In genomic region chr8:108931837-108932236, GRCm38 (mm10) we compare ENCODE assay signal across 11 mouse cellular contexts.
DNase-seq lines count a peak whose midpoint lies in the region; ATAC-seq and TF ChIP-seq lines count a peak whose summit lies in the region.
"Had no signal": no experiment of that assay in that cellular context is flagged by ENCODE, and none has a peak within 500 bp of the region (broad histone marks: within the 10 kb centered on the region; RNA-seq: fewer than 3 reads in every experiment).

No protein-coding gene starts in this region.

- no peaks in the 10 kb centered on the region for H3K36me3 ChIP-seq in kidney, postnatal 0 days (ENCODE audit: insufficient read depth, low read length)
- H3K36me3 ChIP-seq in MEL (ENCODE audit: control insufficient read depth in 1 of 2, insufficient read depth in 2 of 2, low read length in 2 of 2) = peaks cover 0 to 22% of the 10 kb centered on the region in 2 experiments; a peak in 2 of 4 replicates
- H3K36me3 ChIP-seq in embryonic facial prominence, embryonic 14.5 days (ENCODE audit: control insufficient read depth, insufficient read depth, low read length) = peaks cover 15% of the 10 kb centered on the region

- no peaks in the 10 kb centered on the region for H3K9me3 ChIP-seq in kidney, postnatal 0 days (replicated peaks; ENCODE audit: low read length)
- no peaks in the 10 kb centered on the region for H3K9me3 ChIP-seq in MEL (replicated peaks; ENCODE audit: insufficient read depth, low read length)
- H3K9me3 ChIP-seq in embryonic facial prominence, embryonic 14.5 days (ENCODE audit: control insufficient read depth, low read length) = no peaks in the 10 kb centered on the region

- H3K79me2 ChIP-seq in MEL (ENCODE audit: control insufficient read depth, insufficient read depth, low read length, poor library complexity) = no peaks in the 10 kb centered on the region; the same call in 1 of the 2 replicates

- no peak for TF ChIP-seq RAD21 in MEL (IDR thresholded peaks at IDR 0.05; ENCODE audit: low read depth, low read length)

- TF ChIP-seq EP300 in MEL (IDR thresholded peaks at IDR 0.05; ENCODE audit: low read depth in 1 of 2, low read length in 2 of 2) = no peak

- WGBS in kidney, postnatal 0 days = 56% methylated on average over 13 of the region's 13 CpGs
- 52% methylated on average over 13 of the region's 13 CpGs for WGBS in embryonic facial prominence, embryonic 14.5 days

- no peak for TF ChIP-seq CTCF in kidney, postnatal 0 days (IDR thresholded peaks at IDR 0.05; ENCODE audit: low read depth)
- TF ChIP-seq CTCF in MEL (IDR thresholded peaks at IDR 0.05 in 2 of 3, conservative IDR thresholded peaks at IDR 0.05 in 1 of 3; ENCODE audit: control insufficient read depth in 1 of 3, insufficient read depth in 1 of 3, low read depth in 2 of 3, low read length in 3 of 3, poor library complexity in 1 of 3, severe bottlenecking in 1 of 3) = no peak

- no peak overlapping the region for H3K4me3 ChIP-seq in kidney, postnatal 0 days (replicated peaks; ENCODE audit: low read depth, low read length)
- H3K4me3 ChIP-seq in MEL (ENCODE audit: control insufficient read depth in 1 of 2, insufficient read depth in 1 of 2, low read depth in 2 of 2, low read length in 2 of 2) = no peak overlapping the region
- H3K4me3 ChIP-seq in embryonic facial prominence, embryonic 14.5 days (ENCODE audit: low read depth, low read length) = no peak overlapping the region
- H3K4me3 ChIP-seq: left cerebral cortex, adult 2 months had no signal

- DNase-seq in kidney, postnatal 0 days (ENCODE audit: low spot score) = peak; percentile 74
- DNase-seq in kidney, adult 11 months = no peak
- DNase-seq in MEL (ENCODE audit: low read depth, low spot score) = peak; percentile 24
- DNase-seq in embryonic facial prominence, embryonic 14.5 days (ENCODE audit: low spot score) = peak; percentile 65
- DNase-seq in lung, postnatal 14 days = peak; percentile 50
- no peak for DNase-seq in gastrocnemius, postnatal 4 days (ENCODE audit: low spot score in 2 of 2)
- DNase-seq in gastrocnemius, postnatal 10 days = no peak
- DNase-seq: adrenal gland, postnatal 14 days; gastrocnemius, postnatal 14 days had no signal

- TF ChIP-seq POLR2A in MEL (IDR thresholded peaks at IDR 0.05; ENCODE audit: control insufficient read depth in 1 of 2, insufficient read depth in 1 of 2, low read depth in 1 of 2, low read length in 2 of 2, poor library complexity in 1 of 2) = no peak

- H3K4me1 ChIP-seq in kidney, postnatal 0 days (replicated peaks; ENCODE audit: insufficient read depth, low read length) = peaks cover 8% of the 10 kb centered on the region; the same call in 1 of the 2 replicates
- peaks cover 10 to 26% of the 10 kb centered on the region in 2 experiments for H3K4me1 ChIP-seq in MEL (ENCODE audit: control insufficient read depth in 1 of 2, insufficient read depth in 2 of 2, low read length in 2 of 2)
- peaks cover 9% of the 10 kb centered on the region; the same call in 1 of the 2 replicates for H3K4me1 ChIP-seq in embryonic facial prominence, embryonic 14.5 days (ENCODE audit: control insufficient read depth, insufficient read depth, low read length)

- no peak overlapping the region for H3K4me2 ChIP-seq in kidney, postnatal 0 days (ENCODE audit: low read length)
- no peak overlapping the region for H3K4me2 ChIP-seq in embryonic facial prominence, embryonic 14.5 days (ENCODE audit: low read depth, low read length)

- ATAC-seq in kidney, postnatal 0 days (replicated peaks; ENCODE audit: low FRiP score, low read depth) = no peak
- no peak for ATAC-seq in embryonic facial prominence, embryonic 14.5 days (ENCODE audit: low read depth)
- no peak for ATAC-seq in erythroblast, adult 5-6 weeks (replicated peaks; ENCODE audit: low FRiP score, poor library complexity, severe bottlenecking)

- H3K27ac ChIP-seq in kidney, postnatal 0 days = no peak overlapping the region
- H3K27ac ChIP-seq in MEL (ENCODE audit: control insufficient read depth, low read depth, low read length) = peak overlapping the region; percentile 43
- no peak overlapping the region for H3K27ac ChIP-seq in embryonic facial prominence, embryonic 14.5 days (replicated peaks; ENCODE audit: low read depth, low read length)
- H3K27ac ChIP-seq: left cerebral cortex, adult 2 months had no signal

- no peak overlapping the region for H3K9ac ChIP-seq in kidney, postnatal 0 days (ENCODE audit: low read depth, low read length)
- peak overlapping the region; percentile 4; the same call in 1 of the 2 replicates for H3K9ac ChIP-seq in MEL (ENCODE audit: control insufficient read depth, low read depth, low read length, poor library complexity, severe bottlenecking)
- no peak overlapping the region for H3K9ac ChIP-seq in embryonic facial prominence, embryonic 14.5 days (ENCODE audit: low read depth, low read length)

- H3K27me3 ChIP-seq in kidney, postnatal 0 days (ENCODE audit: insufficient read depth, low read length) = no peaks in the 10 kb centered on the region
- no peaks in the 10 kb centered on the region for H3K27me3 ChIP-seq in MEL (ENCODE audit: control insufficient read depth in 1 of 2, insufficient read depth in 2 of 2, low read length in 2 of 2)
- no peaks in the 10 kb centered on the region for H3K27me3 ChIP-seq in embryonic facial prominence, embryonic 14.5 days (replicated peaks; ENCODE audit: control insufficient read depth, insufficient read depth, low read length)

TF ChIP-seq in MEL, 35 proteins besides CTCF, POLR2A, EP300 and RAD21:
- TF ChIP-seq TAL1 (IDR thresholded peaks at IDR 0.05; ENCODE audit: low read length) (no peak), NELFE (IDR thresholded peaks at IDR 0.05; ENCODE audit: low read depth, low read length) (no peak), ZNF384 (IDR thresholded peaks at IDR 0.05; ENCODE audit: low read depth, low read length) (no peak), POLR2AphosphoS5 (IDR thresholded peaks at IDR 0.05; ENCODE audit: borderline replicate concordance, low read depth, low read length) (no peak), SMC3 (IDR thresholded peaks at IDR 0.05; ENCODE audit: low read depth, low read length) (no peak), ELF1 (IDR thresholded peaks at IDR 0.05; ENCODE audit: low read depth, low read length) (no peak), USF1 (IDR thresholded peaks at IDR 0.05; ENCODE audit: low read depth, low read length) (no peak), GABPA (IDR thresholded peaks at IDR 0.05; ENCODE audit: low read depth, low read length) (no peak), ZC3H11A (IDR thresholded peaks at IDR 0.05; ENCODE audit: low read depth, low read length) (no peak), ETS1 (IDR thresholded peaks at IDR 0.05; ENCODE audit: low read depth, low read length) (no peak), CHD1 (IDR thresholded peaks at IDR 0.05; ENCODE audit: low read depth, low read length) (no peak), UBTF (IDR thresholded peaks at IDR 0.05; ENCODE audit: borderline replicate concordance, insufficient read depth, low read depth, low read length) (no peak), RCOR1 (IDR thresholded peaks at IDR 0.05; ENCODE audit: low read depth, low read length) (no peak), NRF1 (IDR thresholded peaks at IDR 0.05; ENCODE audit: insufficient read depth, low read depth, low read length, poor library complexity, severe bottlenecking) (no peak)

Comparison
In these comparisons a context has a peak if more than half of its experiments do, and no peak if none do; other contexts are left out.
1. DNase-seq: peak in kidney, postnatal 0 days (single experiment), MEL (single experiment), embryonic facial prominence, embryonic 14.5 days (single experiment) and lung, postnatal 14 days (single experiment); none in kidney, adult 11 months (single experiment), gastrocnemius, postnatal 4 days (0 of 2) and gastrocnemius, postnatal 10 days (single experiment).